Mouse (Mus musculus): ENCODE measurements at regions not wholly inside any gene's neighbourhood (a gene's known extent, or its start where the extent isn't known, plus 50 kb on each side); places are given as distances from the start of the nearest gene placed in this dataset.

GRCm38 (mm10) chr6:89119241-89119640, 217.2 kb downstream of the Tpra1 start:
- no peak for TF ChIP-seq CTCF (IDR thresholded peaks at IDR 0.05; ENCODE audit: low read depth, low read length)
- no peak for TF ChIP-seq POLR2A (IDR thresholded peaks at IDR 0.05; ENCODE audit: borderline replicate concordance, low read depth, low read length)

All from bone marrow macrophage, adult 2 months (primary cell).